Mouse (Mus musculus) 3134 (cell line): Measurements from ENCODE around the gene Eif4e.
"Not testable (repeated sequence)": the region's sequence is repeated elsewhere in the genome, so short reads cannot be mapped to it uniquely, and the experiment has no call there.

Experiments
- DNase-seq: peaks from one replicate; pipeline ENCODE4 v3.0.0-alpha.2; 2011; ENCODE audit warnings: low spot score; ENCODE audit not compliant: insufficient read length; ENCODE audit errors: extremely low read depth

Gene Eif4e

DNA sequence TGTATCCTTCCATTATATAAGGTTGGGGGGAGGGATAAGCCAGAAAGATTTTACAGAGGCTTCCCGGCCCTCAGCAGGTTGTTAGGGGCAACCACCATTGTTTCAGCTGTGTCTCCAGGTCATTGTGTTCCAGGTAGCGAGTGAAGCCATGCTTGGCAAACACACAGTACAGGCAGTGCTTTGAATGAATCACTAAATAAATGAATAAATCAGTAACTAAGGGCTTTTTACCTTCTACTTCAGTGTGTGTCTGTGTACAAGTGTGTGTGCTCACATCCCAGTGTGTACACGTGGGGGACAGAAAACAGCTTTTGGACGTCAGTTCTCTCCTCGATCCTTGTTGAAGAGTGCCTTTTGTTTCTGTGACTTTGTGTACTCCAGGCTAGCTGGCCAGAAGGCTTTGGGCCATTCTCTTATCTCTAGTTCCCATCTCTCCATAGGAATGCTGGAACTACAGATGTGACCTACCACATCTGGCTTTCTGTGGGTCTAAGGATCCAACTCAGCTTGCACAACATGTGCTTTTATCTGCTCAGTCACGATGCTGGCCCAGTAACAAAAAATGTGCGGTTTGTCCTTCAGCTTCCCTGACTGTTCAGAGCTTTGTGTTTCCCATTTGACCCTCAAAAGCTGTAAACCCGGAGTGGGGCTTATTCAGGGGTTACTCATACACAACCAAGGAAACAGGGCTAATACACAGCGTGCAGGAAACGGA, 10.2 kb upstream of the Eif4e start:
- peak; percentile 78 for DNase-seq

DNA sequence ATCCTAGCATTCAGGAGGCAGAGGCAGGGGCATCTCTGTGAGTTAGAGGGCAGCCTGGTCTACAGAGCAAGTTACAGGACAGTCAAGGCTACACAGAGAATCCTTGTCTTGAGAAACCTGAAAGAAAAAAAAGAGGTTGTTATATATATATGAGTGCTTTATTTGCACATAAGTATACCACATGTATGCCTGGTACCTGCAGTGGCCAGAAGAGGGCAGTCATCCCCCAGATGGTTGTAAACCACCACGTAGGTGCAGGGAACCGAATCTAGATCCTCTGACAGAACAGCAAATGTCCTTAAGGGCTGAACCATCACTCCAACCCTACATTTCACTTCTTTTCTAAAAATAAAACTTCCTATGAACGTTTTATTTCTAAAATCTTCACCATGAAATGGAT, 8.1 kb upstream of the Eif4e start:
- DNase-seq, result no peak

DNA sequence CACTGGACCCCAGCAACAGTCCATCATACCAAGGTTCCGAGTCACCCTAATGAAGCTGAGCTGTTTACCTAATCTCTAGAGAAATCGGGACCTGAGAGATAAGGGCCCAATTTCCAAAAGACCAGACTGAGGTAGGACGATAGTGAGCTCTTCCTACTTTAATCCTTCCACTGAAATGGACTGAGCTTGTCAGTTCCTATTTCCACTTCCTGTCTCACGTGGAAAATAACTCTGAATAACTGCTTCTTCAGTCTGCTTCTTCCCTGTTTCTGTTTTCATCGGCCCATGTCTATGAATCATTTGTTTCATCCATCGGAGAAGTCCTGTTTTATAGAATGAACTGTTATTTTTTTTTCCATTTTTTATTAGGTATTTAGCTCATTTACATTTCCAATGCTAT, 6.8 kb upstream of the Eif4e start:
- DNase-seq, result no peak

DNA sequence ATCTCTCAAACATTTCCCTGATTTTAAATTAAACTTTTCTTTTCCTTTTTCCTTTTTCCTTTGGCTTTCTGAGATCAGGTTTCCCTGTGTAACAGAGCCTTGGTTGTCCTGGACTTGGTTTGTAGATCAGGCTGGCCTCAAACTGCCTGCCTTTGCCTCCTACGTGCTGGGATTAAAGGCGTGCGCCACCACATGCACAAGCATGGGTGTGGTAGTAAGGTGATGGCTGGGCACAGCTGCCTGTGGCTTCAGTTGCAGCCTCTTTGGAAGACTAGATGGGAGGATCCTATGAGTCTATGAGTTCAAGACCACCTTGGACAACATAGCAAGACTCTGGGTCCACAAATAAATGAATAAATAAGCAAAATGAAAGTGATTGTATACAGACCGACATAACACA, 2.0 kb upstream of the Eif4e start:
- no peak for DNase-seq

DNA sequence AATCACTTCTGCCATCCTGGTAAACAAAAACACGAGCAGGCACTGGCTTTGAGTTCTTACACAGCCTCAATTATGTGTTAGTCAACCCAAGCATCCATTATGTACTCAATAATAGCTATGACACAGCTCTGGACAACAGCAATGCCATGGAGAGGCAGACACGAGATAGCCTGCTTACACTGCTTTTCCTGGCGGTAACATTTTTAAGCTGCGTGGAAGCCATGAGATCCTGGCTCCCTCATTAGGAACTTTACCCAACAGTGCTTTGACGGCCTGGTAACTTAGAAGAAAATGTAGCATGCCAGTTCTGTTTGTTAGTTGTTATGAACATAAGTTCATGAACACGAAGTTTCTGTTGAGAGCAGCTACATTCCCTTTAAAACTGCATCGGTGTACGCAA, 485 bp upstream of the Eif4e start:
- no peak for DNase-seq

DNA sequence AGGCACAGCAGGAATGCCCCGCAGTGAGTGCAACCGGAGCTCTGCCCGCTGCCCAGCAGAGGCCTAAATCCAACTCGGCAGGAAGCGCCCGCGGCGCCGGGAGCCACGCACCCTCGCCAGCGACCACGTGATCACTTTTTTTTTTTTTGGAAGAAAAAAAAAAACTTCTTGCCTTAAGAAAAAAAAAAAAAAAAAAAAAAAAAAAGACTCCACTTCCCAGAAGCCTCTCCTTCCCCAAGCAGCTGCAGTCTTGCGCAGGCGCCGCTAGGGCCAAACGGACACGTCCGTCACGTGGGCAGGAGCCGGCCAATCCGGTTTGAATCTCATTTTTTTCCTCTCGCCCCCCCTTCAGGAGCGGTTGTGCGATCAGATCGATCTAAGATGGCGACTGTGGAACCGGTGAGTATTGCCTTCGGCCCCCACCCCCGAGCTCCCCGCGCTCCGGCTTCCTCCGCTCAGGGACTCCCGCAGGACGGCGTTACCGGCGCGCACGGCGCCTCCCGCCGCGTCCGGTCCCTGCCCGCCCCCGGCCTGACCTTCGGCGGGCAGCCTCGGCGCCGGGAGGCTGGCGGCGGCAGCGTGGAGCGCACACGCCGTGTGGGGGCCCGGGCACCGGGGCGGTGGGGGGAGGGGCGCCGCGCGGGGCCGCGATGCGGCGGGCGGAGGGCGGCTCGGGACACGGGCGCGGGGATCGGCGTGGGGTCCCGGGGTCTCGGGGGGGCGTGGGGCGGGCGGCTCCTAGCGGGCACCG, 1.1 kb downstream of the Eif4e start:
- DNase-seq, result peak; percentile 99

DNA sequence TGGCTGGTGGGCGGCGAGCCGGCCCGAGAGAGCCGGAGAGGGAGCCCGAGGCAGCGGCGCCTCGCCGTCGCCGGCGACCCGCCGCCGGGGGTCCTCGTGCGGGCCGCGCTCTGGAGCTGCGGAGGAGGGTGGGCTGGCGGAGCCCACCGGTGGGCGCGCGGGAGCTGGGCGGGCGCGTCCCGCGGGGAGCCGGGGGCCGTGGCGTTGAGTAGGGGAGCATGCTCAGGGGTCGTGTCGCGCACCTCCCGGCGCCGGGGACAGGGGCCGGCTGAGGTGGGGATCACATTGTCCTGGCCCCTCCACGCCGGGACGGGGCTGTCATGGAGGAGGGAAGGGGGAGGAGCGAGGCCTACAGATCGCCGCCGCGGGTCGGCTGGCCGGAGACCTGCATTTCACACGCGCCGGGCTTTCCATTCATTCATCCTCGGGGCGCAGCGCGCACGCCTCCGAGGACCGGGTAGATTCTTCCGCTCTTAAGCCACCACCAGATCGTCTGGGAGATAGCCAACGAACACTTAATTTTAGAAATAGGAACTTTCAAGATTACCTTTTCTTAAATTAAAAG, 1.8 kb downstream of the Eif4e start:
- DNase-seq, result peak; percentile 79

DNA sequence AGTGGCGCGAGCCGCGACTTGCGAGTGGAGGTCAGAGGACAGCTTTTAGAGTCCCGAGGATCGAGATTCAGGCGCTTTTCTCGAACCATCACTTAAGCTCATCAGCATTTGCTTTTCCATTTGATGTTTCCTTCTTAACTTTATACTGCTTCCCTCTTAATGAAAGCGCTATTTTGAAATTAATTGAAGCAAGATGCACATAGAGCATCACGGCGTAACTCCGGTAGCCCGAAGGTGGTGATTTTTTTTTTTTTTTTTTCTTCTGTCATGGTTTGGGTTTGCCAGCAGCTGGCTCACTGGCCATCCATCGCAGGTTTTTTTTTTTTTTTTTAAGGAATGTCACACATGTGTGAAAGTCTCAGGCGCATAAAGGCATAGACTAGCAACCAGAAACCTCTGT, 2.3 kb downstream of the Eif4e start:
- no peak for DNase-seq

DNA sequence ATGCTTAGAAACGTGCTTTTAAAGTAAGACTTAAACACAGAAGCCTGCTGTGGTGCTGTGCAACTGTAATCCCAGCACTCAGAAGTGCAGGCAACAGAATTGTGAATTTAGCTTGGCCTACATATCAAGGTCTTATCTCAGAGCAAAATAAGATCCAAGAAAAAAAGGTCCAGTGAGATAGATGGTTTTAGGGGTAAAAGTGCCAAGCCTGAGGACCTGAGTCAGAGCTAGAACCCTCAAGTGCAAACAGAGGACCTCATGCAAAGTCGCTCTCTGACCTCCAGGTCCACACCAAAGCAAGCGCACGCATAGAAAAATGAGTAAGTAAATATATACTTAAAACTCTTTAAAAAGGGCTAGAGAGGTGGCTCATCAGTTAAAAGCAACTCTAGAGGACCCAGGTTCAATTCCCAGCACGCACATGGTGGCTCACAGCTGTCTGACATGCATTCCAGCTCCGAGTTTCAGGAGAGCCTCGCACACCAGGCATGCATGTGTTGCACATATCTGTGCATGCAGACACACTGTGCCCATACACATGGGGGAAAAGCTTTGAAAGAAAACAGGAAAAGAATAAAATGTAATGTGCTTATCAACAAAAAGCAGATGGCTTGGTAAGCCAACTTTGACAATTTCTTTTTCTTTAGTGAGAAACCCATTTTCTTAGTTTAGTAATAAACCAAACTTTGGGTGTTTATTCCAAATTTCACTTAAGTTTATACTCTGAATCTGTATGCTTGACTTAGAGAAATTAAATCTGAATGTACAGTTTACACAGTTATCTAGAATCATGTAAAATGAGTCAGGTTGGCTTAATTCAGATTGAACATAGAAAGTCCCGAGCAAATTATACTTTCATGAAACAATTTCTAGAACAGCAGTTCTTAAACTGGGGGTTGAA, 4.8 kb downstream of the Eif4e start:
- DNase-seq, result no peak

DNA sequence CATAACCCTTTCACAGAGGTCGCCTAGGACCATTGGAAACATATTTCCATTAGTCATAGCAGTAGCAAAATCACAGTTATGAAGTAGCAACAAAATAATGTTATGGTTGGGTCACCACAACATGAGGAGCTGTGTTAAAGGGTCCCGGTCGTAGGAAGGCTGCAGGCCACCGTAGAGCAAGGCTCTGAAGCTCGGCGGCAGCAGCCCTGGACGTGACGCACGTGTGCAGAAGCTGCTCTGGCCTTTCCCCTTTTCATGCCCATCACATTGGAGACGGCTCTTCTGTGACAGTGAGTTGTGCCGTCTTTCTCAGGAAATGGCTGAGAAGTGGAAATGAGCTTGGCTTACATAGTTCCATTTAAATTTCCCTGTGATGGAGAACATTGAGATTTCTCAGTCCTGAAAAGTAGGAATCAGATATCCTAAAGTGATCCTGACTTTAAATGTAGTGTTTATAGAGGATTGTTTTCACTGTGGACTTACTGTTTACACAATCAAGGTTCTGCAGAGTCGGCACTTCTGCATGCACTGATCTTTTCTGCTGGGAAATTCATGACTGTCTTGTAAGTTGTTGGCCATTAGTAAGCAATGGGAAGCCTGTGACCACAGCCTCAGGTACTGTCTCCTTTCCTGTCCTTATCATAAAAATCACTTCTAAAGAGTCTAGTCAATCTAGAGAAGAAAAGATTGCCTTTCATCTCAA, 5.7 kb downstream of the Eif4e start:
- DNase-seq, result no peak

DNA sequence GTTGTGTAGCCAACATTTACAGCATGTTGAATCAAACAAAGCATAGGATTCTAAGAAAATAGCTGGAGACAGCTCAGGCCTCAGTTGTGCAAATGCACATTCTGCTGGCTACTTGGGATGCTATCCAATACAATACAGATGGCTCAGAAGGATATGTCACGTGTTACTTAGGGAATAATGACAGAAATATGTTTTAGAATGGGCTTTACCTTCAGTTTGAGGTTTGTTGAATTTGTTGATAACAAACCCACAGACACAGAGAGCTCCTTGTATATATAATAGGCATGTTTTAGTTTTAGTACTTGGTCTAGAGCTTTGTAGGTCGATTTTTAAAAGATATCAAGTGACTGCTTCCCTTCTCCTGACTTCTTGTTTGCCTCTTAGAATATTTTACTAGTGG, 6.8 kb downstream of the Eif4e start:
- no peak for DNase-seq

DNA sequence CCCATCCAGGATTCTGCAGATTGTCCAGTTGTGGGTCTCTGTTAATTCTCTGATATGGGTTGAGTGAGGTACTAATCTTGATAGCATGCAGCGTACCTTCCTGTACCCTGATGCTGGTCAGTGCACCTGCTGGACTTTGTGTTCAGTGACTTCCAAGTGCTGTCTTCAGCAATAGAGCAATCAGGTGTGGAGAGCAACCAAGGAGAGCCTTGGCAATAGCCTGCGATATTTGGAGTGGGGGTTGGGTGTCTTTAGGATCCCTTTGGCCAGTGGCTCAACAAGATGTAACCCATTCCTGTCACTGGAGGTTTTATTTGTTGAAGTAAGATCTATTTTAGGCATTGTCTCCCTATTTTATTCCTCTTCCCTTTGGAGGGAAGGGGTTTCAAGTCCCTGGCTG, 10.1 kb downstream of the Eif4e start:
- DNase-seq, result no peak

DNA sequence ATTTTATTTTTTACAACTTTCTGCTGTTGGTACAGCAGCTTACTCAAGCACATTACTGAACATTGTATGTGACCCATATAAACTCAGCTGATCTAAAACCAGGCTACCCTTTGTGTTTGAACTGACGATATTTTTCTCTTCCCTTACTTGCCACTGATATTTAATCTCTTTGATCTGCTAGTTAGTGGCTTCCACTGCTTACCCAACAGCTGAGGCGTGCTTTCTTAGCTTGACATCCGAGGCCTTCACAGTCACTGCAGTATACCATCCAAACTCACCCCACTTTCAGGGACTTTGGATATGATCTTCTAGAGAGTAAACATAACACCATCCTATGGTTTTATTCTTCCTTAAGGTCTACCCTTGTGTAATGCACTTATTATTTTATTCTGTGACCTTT, 16.6 kb downstream of the Eif4e start:
- DNase-seq, result no peak

DNA sequence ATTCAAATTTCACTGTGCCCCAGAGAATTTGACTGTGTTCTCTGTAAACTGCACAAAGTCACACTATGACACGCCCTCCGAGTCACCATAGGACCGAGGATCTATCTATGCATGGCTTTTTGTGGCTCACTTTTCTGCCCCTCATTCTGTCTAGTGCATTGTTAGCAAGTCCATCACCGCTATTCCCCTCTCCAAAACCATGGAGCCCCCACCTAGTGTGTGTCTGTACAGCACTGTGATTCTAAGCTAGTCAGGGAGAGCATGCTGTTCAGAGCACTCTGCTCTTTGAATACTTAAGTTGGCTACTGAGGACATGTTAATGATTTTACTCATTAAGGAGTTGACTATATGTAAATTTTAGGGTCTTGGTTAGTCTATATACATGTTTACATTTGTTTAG, 18.1 kb downstream of the Eif4e start:
- DNase-seq, result no peak

DNA sequence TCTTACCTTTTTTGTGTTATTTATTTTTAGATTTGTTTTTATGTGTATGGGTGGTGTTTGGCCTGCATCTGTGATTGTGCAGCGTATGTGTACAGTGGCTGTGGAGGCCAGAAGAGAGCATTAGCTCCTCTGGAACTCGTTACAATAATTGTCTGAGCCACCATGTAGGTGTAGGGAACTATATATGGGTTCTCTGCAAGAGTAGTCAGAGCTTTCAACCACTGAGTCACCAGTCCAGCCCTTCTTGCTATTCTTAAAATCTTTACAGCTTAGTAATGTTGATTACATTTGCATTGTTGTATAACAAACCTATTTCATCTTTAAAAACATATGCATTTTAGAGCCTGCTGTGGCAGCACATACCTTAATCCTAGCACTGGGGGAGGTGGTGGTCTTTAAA, 20.7 kb downstream of the Eif4e start:
- no peak for DNase-seq

DNA sequence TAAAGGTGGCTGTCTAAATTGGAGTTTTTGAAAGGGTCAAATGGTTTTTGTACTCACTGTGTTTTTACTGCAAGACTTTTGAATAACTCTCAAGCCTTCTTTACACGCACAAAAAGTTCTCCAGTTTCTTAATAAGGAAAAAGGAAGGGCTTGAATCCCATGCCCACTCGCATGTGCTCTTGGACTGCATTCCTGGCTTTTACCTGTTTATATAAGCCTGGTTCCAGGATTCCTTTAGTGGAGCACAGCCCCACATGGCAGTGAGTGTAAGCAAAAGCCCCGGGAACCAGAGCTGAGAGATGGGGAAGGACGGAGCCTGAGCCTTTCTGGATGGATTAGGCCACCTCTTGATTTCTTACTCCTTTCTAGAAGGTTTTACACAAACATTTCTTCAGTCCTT, 23.1 kb downstream of the Eif4e start:
- DNase-seq, result no peak

DNA sequence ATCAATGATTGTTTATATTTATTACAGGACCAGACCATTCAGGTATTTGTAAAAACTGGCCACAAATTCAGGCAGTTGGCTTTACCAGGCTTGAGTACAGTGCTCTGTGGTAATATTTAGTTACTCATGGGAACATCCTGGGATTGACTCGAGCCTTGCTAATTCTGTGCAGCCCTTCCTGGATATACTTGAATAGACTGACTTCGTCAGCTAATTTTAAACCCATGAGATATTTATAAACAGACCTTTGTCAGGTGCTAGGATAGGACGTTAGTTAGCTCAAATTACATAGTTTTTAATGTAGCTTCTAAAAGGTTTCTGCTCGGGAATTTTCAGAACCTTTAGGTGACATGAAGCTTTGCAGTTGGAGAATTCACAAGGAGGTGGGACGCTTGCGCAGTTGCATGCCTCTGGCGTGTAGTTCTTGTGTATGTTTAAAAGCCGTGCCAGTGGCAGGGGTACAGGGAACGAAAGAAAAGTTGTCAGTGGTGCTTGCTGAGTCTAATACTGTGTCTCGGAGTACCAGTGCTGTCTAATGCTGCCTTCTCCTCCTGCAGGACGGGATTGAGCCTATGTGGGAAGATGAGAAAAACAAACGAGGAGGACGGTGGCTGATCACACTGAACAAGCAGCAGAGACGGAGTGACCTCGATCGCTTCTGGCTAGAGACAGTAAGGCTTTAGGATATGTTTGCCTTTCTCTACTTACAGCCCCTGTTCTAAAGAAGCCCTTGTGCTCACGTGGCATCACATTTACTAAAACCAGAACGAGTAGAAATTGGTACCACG, 24.6 kb downstream of the Eif4e start:
- no peak for DNase-seq

DNA sequence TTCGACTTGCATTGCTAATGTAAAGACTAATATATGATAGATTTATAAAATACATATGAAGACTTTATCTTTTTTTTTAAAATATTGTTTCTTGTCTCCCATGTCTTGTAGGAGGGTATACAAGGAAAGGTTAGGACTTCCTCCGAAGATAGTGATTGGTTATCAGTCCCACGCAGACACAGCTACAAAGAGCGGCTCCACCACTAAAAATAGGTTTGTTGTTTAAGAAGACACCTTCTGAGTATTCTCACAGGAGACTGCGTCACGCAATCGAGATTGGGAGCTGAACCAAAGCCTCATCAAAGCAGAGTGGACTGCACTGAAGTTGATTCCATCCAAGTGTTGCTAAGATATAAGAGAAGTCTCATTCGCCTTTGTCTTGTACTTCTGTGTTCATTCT, 29.3 kb downstream of the Eif4e start:
- not testable (repeated sequence) for DNase-seq

DNA sequence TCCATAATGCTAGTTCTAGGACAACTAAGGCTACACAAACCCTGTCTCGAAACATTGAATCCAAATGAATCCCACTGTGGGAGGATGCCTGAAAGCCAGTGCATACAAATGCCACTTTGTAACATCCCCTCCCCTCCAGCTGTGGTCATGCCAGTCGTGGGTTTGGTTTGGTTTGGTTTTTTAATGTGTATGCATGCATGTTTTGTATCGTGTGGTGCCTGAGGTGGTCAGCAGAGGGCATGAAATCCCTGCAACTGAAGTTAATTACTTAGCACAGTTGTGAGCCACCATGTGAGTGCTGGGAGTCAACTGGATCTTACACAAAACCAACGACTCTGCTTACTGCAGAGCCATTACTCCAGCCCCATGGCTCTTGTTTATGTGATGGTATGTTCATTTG, 32.5 kb downstream of the Eif4e start:
- no peak for DNase-seq

DNA sequence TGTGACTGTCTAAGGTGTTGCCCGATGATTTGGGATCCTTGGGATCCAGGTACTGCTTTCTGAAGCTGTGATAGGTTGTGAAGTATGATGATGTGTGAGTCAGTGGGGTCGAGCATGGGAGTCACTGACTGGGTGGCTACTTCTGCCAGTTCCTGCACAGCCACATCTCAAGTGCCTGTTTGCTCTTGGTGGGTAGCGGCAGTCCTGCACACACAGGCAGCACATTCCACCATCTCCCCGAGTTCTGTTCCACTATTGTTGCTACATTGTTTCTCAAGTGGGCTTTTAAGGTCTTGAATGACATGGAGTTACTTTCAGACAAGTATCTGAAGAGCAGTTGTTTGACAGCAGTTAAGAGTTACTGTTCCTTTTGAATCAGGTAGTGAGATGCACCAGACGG, 34.3 kb downstream of the Eif4e start:
- no peak for DNase-seq
